In genomic region chr11:17236449-17237037, GRCm38 (mm10) we compare ENCODE assay signal across 14 mouse cellular contexts. TPM values are rescaled to one million over a fixed set of nuclear protein-coding genes. Genes with fewer than 3 reads are reported as not detected.
DNase-seq lines count a peak whose midpoint lies in the region; ATAC-seq and TF ChIP-seq lines count a peak whose summit lies in the region.
"Had no signal": no experiment of that assay in that cellular context is flagged by ENCODE, and none has a peak within 500 bp of the region (broad histone marks: within the 10 kb centered on the region; RNA-seq: fewer than 3 reads in every experiment).

No protein-coding gene starts in this region.

- WGBS in liver, embryonic 13.5 days (ENCODE audit: insufficient replicate concordance) = 16% methylated on average over 5 of the region's 5 CpGs
- 1% methylated on average over 5 of the region's 5 CpGs for WGBS in thymus, adult 2 months
- 92% methylated on average over 5 of the region's 5 CpGs for WGBS in hindbrain, embryonic 11.5 days

- peak; percentile 28; the same call in 1 of the 2 replicates for ATAC-seq in G1E (ENCODE audit: extremely low read depth, insufficient number of reproducible peaks, low FRiP score, poor library complexity, severe bottlenecking)
- ATAC-seq in liver, embryonic 13.5 days (ENCODE audit: low read depth) = peak; percentile 83
- no peak for ATAC-seq in hindbrain, embryonic 11.5 days (ENCODE audit: low FRiP score)
- ATAC-seq: forebrain, embryonic 14.5 days; midbrain, embryonic 13.5 days had no signal

- no peaks in the 10 kb centered on the region for H3K9me3 ChIP-seq in G1E (replicated peaks)
- no peaks in the 10 kb centered on the region for H3K9me3 ChIP-seq in liver, embryonic 13.5 days (replicated peaks)
- H3K9me3 ChIP-seq in hindbrain, embryonic 11.5 days (ENCODE audit: control insufficient read depth, low read length) = no peaks in the 10 kb centered on the region
- H3K9me3 ChIP-seq: midbrain, embryonic 13.5 days had no signal

- H3K4me3 ChIP-seq in G1E (ENCODE audit: low read depth, low read length) = no peak overlapping the region
- H3K4me3 ChIP-seq in liver, embryonic 13.5 days (replicated peaks) = no peak overlapping the region
- no peak overlapping the region for H3K4me3 ChIP-seq in thymus, adult 2 months (ENCODE audit: control insufficient read depth, insufficient read depth, low read length)
- H3K4me3 ChIP-seq in hindbrain, embryonic 11.5 days (ENCODE audit: low read depth, low read length) = no peak overlapping the region
- H3K4me3 ChIP-seq: midbrain, embryonic 13.5 days had no signal

- no peak for TF ChIP-seq CTCF in G1E (IDR thresholded peaks at IDR 0.05; ENCODE audit: low read depth, low read length)
- no peak for TF ChIP-seq CTCF in thymus, adult 2 months (IDR thresholded peaks at IDR 0.05; ENCODE audit: borderline replicate concordance, control insufficient read depth, extremely low read depth, insufficient read depth, low read length, poor library complexity)

- H3K4me1 ChIP-seq in G1E (ENCODE audit: insufficient read depth, low read depth, low read length) = no peaks in the 10 kb centered on the region
- peaks cover 21% of the 10 kb centered on the region for H3K4me1 ChIP-seq in liver, embryonic 13.5 days (replicated peaks)
- peaks cover 21% of the 10 kb centered on the region for H3K4me1 ChIP-seq in thymus, adult 2 months (replicated peaks; ENCODE audit: control insufficient read depth, insufficient read depth, low read length)
- H3K4me1 ChIP-seq in hindbrain, embryonic 11.5 days (replicated peaks; ENCODE audit: control insufficient read depth, insufficient read depth, low read length) = no peaks in the 10 kb centered on the region
- H3K4me1 ChIP-seq: midbrain, embryonic 13.5 days had no signal

- DNase-seq in CD4-positive, CD25-positive, alpha-beta regulatory T cell, adult 2 months (ENCODE audit: low read depth, low spot score) = peak; percentile 28
- no peak for DNase-seq in G1E (ENCODE audit: low spot score)
- DNase-seq in liver, embryonic 13.5 days = no peak
- DNase-seq in thymus, adult 2 months = peak; percentile 26
- no peak for DNase-seq in hindbrain, embryonic 11.5 days (ENCODE audit: low spot score)
- no peak for DNase-seq in embryo, embryonic 10.5 days (ENCODE audit: low spot score)
- no peak for DNase-seq in adrenal gland, adult 8-10 months
- DNase-seq: cerebellum, adult 2 months; heart, adult 18-20 months; lung, postnatal 14 days; spleen, adult 18-20 months had no signal

- no peak overlapping the region for H3K27ac ChIP-seq in liver, embryonic 13.5 days
- peak overlapping the region; percentile 99 for H3K27ac ChIP-seq in thymus, adult 2 months (ENCODE audit: control insufficient read depth, insufficient read depth, low read length)
- H3K27ac ChIP-seq in hindbrain, embryonic 11.5 days (ENCODE audit: low read depth, low read length) = no peak overlapping the region
- H3K27ac ChIP-seq: midbrain, embryonic 13.5 days; stomach, postnatal 0 days had no signal

- H3K9ac ChIP-seq in liver, embryonic 13.5 days = no peak overlapping the region
- no peak overlapping the region for H3K9ac ChIP-seq in hindbrain, embryonic 11.5 days (ENCODE audit: low read depth, low read length)
- H3K9ac ChIP-seq: midbrain, embryonic 13.5 days had no signal

- H3K36me3 ChIP-seq in G1E (replicated peaks) = peaks cover 65% of the 10 kb centered on the region
- H3K36me3 ChIP-seq in liver, embryonic 13.5 days = peaks cover 28% of the 10 kb centered on the region
- peaks cover 14% of the 10 kb centered on the region for H3K36me3 ChIP-seq in thymus, adult 2 months (ENCODE audit: control insufficient read depth, insufficient read depth, low read length)
- H3K36me3 ChIP-seq in hindbrain, embryonic 11.5 days (ENCODE audit: control insufficient read depth, insufficient read depth, low read length) = no peaks in the 10 kb centered on the region

- no peaks in the 10 kb centered on the region for H3K27me3 ChIP-seq in G1E (ENCODE audit: insufficient read depth, low read length)
- H3K27me3 ChIP-seq in liver, embryonic 13.5 days = no peaks in the 10 kb centered on the region
- no peaks in the 10 kb centered on the region for H3K27me3 ChIP-seq in thymus, adult 2 months (ENCODE audit: control insufficient read depth, insufficient read depth, low read length)
- H3K27me3 ChIP-seq in hindbrain, embryonic 11.5 days (ENCODE audit: control insufficient read depth, insufficient read depth, low read length) = no peaks in the 10 kb centered on the region
- H3K27me3 ChIP-seq: midbrain, embryonic 13.5 days had no signal

- H3K4me2 ChIP-seq in liver, embryonic 13.5 days = no peak overlapping the region
- no peak overlapping the region for H3K4me2 ChIP-seq in hindbrain, embryonic 11.5 days (replicated peaks; ENCODE audit: low read depth, low read length)
- H3K4me2 ChIP-seq: midbrain, embryonic 13.5 days had no signal

- TF ChIP-seq POLR2A in thymus, adult 2 months (IDR thresholded peaks at IDR 0.05; ENCODE audit: control insufficient read depth, extremely low read depth, insufficient read depth, low read length, poor library complexity) = no peak

RNA-seq across cellular contexts. Expression of gene C1d, which starts 20.8 kb away (rescaled TPM):
- total RNA-seq in G1E (2014; fragmentation: Nextera tagmentation) (9.3 and 15.0 TPM in 2 replicates), G1E (2017) (33.4 and 39.8 TPM in 2 replicates)
- polyA plus RNA-seq in G1E (2012) = 1.7 and 2.7 TPM in 2 replicates
- polyA plus RNA-seq in liver, embryonic 13.5 days (2015; fragmentation: Nextera tagmentation; extraction: Ambion mirVana) = 55.0 and 63.2 TPM in 2 replicates
- polyA plus RNA-seq in thymus, adult 2 months (2012; rRNA removed) = 17.4 and 17.8 TPM in 2 replicates
- polyA plus RNA-seq in hindbrain, embryonic 11.5 days (2014; fragmentation: Nextera tagmentation; extraction: Ambion mirVana) = 114 and 119 TPM in 2 replicates
- total RNA-seq in adrenal gland, adult 8-10 months (2022) = 10 to 100 TPM; 56.4 to 68.5 (median 63.4) TPM

RNA-seq across cellular contexts. Expression of gene Pno1, which starts 25.2 kb away (rescaled TPM):
- total RNA-seq in G1E (2014; fragmentation: Nextera tagmentation) = 43.3 and 44.1 TPM in 2 replicates
- 93.2 and 96.7 TPM in 2 replicates for total RNA-seq in G1E (2017)
- 43.5 and 44.9 TPM in 2 replicates for polyA plus RNA-seq in G1E (2012)
- polyA plus RNA-seq in liver, embryonic 13.5 days (2015; fragmentation: Nextera tagmentation; extraction: Ambion mirVana) = 68.0 and 78.8 TPM in 2 replicates
- 3.7 and 4.4 TPM in 2 replicates for polyA plus RNA-seq in thymus, adult 2 months (2012; rRNA removed)
- 89.1 and 92.1 TPM in 2 replicates for polyA plus RNA-seq in hindbrain, embryonic 11.5 days (2014; fragmentation: Nextera tagmentation; extraction: Ambion mirVana)
- total RNA-seq in adrenal gland, adult 8-10 months (2022) = 10 to 100 TPM; 41.8 to 58.2 (median 53.6) TPM

RNA-seq across cellular contexts. Expression of gene Wdr92, which starts 54.6 kb away (rescaled TPM):
- total RNA-seq in G1E (2014; fragmentation: Nextera tagmentation) (29.6 and 37.3 TPM in 2 replicates), G1E (2017) (42.5 and 45.1 TPM in 2 replicates)
- 2.1 and 4.8 TPM in 2 replicates for polyA plus RNA-seq in G1E (2012)
- 15.1 and 17.9 TPM in 2 replicates for polyA plus RNA-seq in liver, embryonic 13.5 days (2015; fragmentation: Nextera tagmentation; extraction: Ambion mirVana)
- polyA plus RNA-seq in thymus, adult 2 months (2012; rRNA removed) = 13.9 and 15.5 TPM in 2 replicates
- polyA plus RNA-seq in hindbrain, embryonic 11.5 days (2014; fragmentation: Nextera tagmentation; extraction: Ambion mirVana) = 33.9 and 35.2 TPM in 2 replicates
- 10 to 100 TPM; 17.0 to 21.0 (median 17.6) TPM for total RNA-seq in adrenal gland, adult 8-10 months (2022)

Comparison
In these comparisons a context has a peak if more than half of its experiments do, and no peak if none do; other contexts are left out.
1. DNase-seq: peak in CD4-positive, CD25-positive, alpha-beta regulatory T cell, adult 2 months (single experiment) and thymus, adult 2 months (single experiment); none in G1E (single experiment), liver, embryonic 13.5 days (single experiment), hindbrain, embryonic 11.5 days (single experiment), embryo, embryonic 10.5 days (single experiment) and adrenal gland, adult 8-10 months (single experiment).